Mouse (Mus musculus): ENCODE results near the gene Wdr72.

Wdr72 gene

GRCm38 (mm10) chr9:74109761-74110460 lies at the start of gene Wdr72:
TSS of gene Wdr72 (plus strand) at chr9:74110356.
- peak; percentile 15 to 40 for DNase-seq

GRCm38 (mm10) chr9:74066278-74066677 lies 43.9 kb upstream of the Wdr72 start:
- no peak for DNase-seq

- no peak for DNase-seq
Measured at GRCm38 (mm10) chr9:74066766-74067165, 43.4 kb upstream of the Wdr72 start.

- DNase-seq = no peak
Measured at GRCm38 (mm10) chr9:74075958-74076357, 34.2 kb upstream of the Wdr72 start.

- no peak for DNase-seq
Measured at GRCm38 (mm10) chr9:74078458-74078857, 31.7 kb upstream of the Wdr72 start.

GRCm38 (mm10) chr9:74080241-74080640 lies 29.9 kb upstream of the Wdr72 start:
- no peak for DNase-seq

- no peak for DNase-seq
Measured at GRCm38 (mm10) chr9:74101591-74101990, 8.6 kb upstream of the Wdr72 start.

- DNase-seq = no peak
Measured at GRCm38 (mm10) chr9:74102615-74103014, 7.5 kb upstream of the Wdr72 start.

GRCm38 (mm10) chr9:74110461-74110816 lies 283 bp downstream of the Wdr72 start:
- no peak for DNase-seq

- DNase-seq = no peak
Measured at GRCm38 (mm10) chr9:74112526-74112925, 2.4 kb downstream of the Wdr72 start.

- no peak for DNase-seq
Measured at GRCm38 (mm10) chr9:74126222-74126621, 16.1 kb downstream of the Wdr72 start.

- DNase-seq = no peak
Measured at GRCm38 (mm10) chr9:74134010-74134409, 23.9 kb downstream of the Wdr72 start.

- DNase-seq = peak in 1 of 2 experiments; percentile 47
Measured at GRCm38 (mm10) chr9:74141864-74142263, 31.7 kb downstream of the Wdr72 start.

GRCm38 (mm10) chr9:74142705-74143104 lies 32.5 kb downstream of the Wdr72 start:
- DNase-seq = no peak

GRCm38 (mm10) chr9:74145203-74145602 lies 35.0 kb downstream of the Wdr72 start:
- no peak for DNase-seq

- no peak for DNase-seq
Measured at GRCm38 (mm10) chr9:74148306-74148705, 38.1 kb downstream of the Wdr72 start.

GRCm38 (mm10) chr9:74160361-74160933 lies 50.3 kb downstream of the Wdr72 start:
- DNase-seq = no peak

- DNase-seq = no peak
Measured at GRCm38 (mm10) chr9:74165697-74166096, 55.5 kb downstream of the Wdr72 start.

GRCm38 (mm10) chr9:74169904-74170303 lies 59.7 kb downstream of the Wdr72 start:
- no peak for DNase-seq

GRCm38 (mm10) chr9:74186748-74187400 lies 76.7 kb downstream of the Wdr72 start:
- no peak for DNase-seq

- DNase-seq = no peak
Measured at GRCm38 (mm10) chr9:74187401-74188029, 77.4 kb downstream of the Wdr72 start.

GRCm38 (mm10) chr9:74194898-74195297 lies 84.7 kb downstream of the Wdr72 start:
- no peak for DNase-seq

- no peak for DNase-seq
Measured at GRCm38 (mm10) chr9:74228272-74228671, 118.1 kb downstream of the Wdr72 start.

GRCm38 (mm10) chr9:74241292-74241691 lies 131.1 kb downstream of the Wdr72 start:
- DNase-seq = no peak

Measured in lung, postnatal 4 days (tissue).